Mouse (Mus musculus): ENCODE results near the gene Anxa7.

DNA sequence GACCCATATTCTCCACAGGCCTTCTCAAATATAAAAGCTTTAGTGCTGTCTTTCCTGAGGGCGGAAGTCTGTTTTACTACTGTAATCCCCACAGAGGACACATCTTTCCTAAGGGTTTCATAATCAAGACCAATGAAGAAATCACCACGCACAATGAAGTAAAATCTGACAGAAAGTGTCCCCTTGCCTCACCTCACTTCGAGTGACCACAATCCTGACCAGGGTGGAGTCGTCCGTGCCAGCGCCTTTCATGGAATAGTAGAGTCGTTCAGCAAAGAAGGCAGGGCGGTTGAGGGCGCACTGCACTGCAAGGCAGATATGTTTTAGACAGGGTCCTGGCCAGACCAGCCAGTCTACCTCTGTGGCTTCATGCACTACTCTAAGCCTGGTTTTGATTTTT, 21.6 kb downstream of the Anxa7 start:
- TF ChIP-seq CTCF (IDR thresholded peaks at IDR 0.05; ENCODE audit: extremely low read depth, insufficient read depth, insufficient read length, insufficient replicate concordance) = no peak
- no peak for TF ChIP-seq POLR2A (IDR thresholded peaks at IDR 0.05; ENCODE audit: low read depth, low read length)

All from spleen, adult 2 months (tissue).